Comparison of ENCODE assay signal across 11 mouse cellular contexts in the genomic region with DNA sequence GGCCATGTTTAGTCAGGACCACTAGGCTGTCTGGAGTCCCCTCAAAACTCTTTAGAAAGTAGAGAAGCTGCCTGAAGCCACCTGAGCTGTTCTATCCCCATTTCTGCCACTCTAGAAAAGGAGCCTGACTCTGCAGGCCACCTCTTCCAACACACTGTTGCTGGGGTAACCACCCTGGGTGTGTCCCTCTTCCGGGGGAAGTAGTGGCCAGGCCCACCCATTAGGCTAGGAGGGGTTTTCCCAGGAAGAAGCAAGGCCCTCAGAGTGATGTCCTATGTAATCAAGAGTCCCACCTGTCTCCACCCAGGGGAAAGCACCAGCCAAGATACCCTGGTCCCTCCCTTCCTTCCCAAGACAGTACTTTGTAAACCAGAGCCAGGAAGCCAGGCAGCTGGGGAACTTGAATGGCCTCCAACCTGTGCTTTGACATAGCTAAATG. TPM values are rescaled to one million over a fixed set of nuclear protein-coding genes. Genes with fewer than 3 reads are reported as not detected.
DNase-seq lines count a peak whose midpoint lies in the region; ATAC-seq and TF ChIP-seq lines count a peak whose summit lies in the region.
"Had no signal": no experiment of that assay in that cellular context is flagged by ENCODE, and none has a peak within 500 bp of the region (broad histone marks: within the 10 kb centered on the region; RNA-seq: fewer than 3 reads in every experiment).

No protein-coding gene starts in this region.

- no peak for ATAC-seq in limb, embryonic 12.5 days (ENCODE audit: insufficient number of reproducible peaks, insufficient read depth, low FRiP score, low TSS enrichment, low read depth)
- ATAC-seq in erythroid progenitor cell, adult 5-6 weeks (replicated peaks; ENCODE audit: low FRiP score, poor library complexity, severe bottlenecking), result peak; percentile 81
- ATAC-seq in hindbrain, postnatal 0 days, result no peak

- no peak overlapping the region for H3K4me3 ChIP-seq in limb, embryonic 12.5 days (replicated peaks)
- H3K4me3 ChIP-seq in limb, embryonic 10.5 days, result no peak overlapping the region
- H3K4me3 ChIP-seq in hindbrain, postnatal 0 days (ENCODE audit: low read length), result no peak overlapping the region
- H3K4me3 ChIP-seq: midbrain, embryonic 12.5 days had no signal

- no peak overlapping the region for H3K4me2 ChIP-seq in limb, embryonic 12.5 days
- H3K4me2 ChIP-seq in hindbrain, postnatal 0 days (ENCODE audit: low read depth, low read length), result no peak overlapping the region
- H3K4me2 ChIP-seq: midbrain, embryonic 12.5 days had no signal

- 86% methylated on average over 1 of the region's 1 CpGs for WGBS in limb, embryonic 12.5 days
- 80% methylated on average over 1 of the region's 1 CpGs for WGBS in limb, embryonic 10.5 days
- 58% methylated on average over 1 of the region's 1 CpGs for WGBS in hindbrain, postnatal 0 days

- peaks cover 3% of the 10 kb centered on the region for H3K4me1 ChIP-seq in limb, embryonic 12.5 days (replicated peaks)
- peaks cover 8% of the 10 kb centered on the region for H3K4me1 ChIP-seq in limb, embryonic 10.5 days
- no peaks in the 10 kb centered on the region for H3K4me1 ChIP-seq in hindbrain, postnatal 0 days (ENCODE audit: insufficient read depth, low read length)
- H3K4me1 ChIP-seq: midbrain, embryonic 12.5 days had no signal

- no peak for DNase-seq in limb, embryonic 10.5 days (ENCODE audit: low spot score)
- DNase-seq in liver, result peak; percentile 72
- DNase-seq in natural killer cell, adult 2 months (ENCODE audit: low spot score in 2 of 2), result peak; percentile 29 to 45
- DNase-seq in ovary, adult 18-20 months (ENCODE audit: low spot score), result no peak
- no peak for DNase-seq in layer of hippocampus, adult 9-10 months (ENCODE audit: low spot score)
- DNase-seq in hindbrain, postnatal 0 days (ENCODE audit: low spot score), result no peak
- DNase-seq: kidney, postnatal 10 days; right cerebral cortex, adult 18-20 months had no signal

- no peak for TF ChIP-seq CTCF in hindbrain, postnatal 0 days (IDR thresholded peaks at IDR 0.05; ENCODE audit: low read depth)

- no peak overlapping the region for H3K9ac ChIP-seq in limb, embryonic 12.5 days (replicated peaks)
- H3K9ac ChIP-seq in hindbrain, postnatal 0 days (replicated peaks; ENCODE audit: low read length), result no peak overlapping the region
- H3K9ac ChIP-seq: midbrain, embryonic 12.5 days had no signal

- no peaks in the 10 kb centered on the region for H3K27me3 ChIP-seq in limb, embryonic 12.5 days
- no peaks in the 10 kb centered on the region for H3K27me3 ChIP-seq in limb, embryonic 10.5 days (ENCODE audit: low read depth, poor library complexity, severe bottlenecking)
- no peaks in the 10 kb centered on the region for H3K27me3 ChIP-seq in hindbrain, postnatal 0 days (ENCODE audit: insufficient read depth, low read length)
- H3K27me3 ChIP-seq: midbrain, embryonic 12.5 days had no signal

- no peaks in the 10 kb centered on the region for H3K9me3 ChIP-seq in limb, embryonic 12.5 days
- H3K9me3 ChIP-seq in limb, embryonic 10.5 days (replicated peaks), result no peaks in the 10 kb centered on the region
- no peaks in the 10 kb centered on the region for H3K9me3 ChIP-seq in hindbrain, postnatal 0 days (ENCODE audit: low read length)
- H3K9me3 ChIP-seq: midbrain, embryonic 12.5 days had no signal

- 0 out of 2 replicates have a peak overlapping the region, but pooled peaks have one; percentile 50 for H3K27ac ChIP-seq in limb, embryonic 12.5 days
- H3K27ac ChIP-seq in limb, embryonic 10.5 days, result no peak overlapping the region
- H3K27ac ChIP-seq in hindbrain, postnatal 0 days, result no peak overlapping the region
- H3K27ac ChIP-seq: midbrain, embryonic 12.5 days had no signal

- H3K36me3 ChIP-seq in limb, embryonic 12.5 days, result no peaks in the 10 kb centered on the region
- no peaks in the 10 kb centered on the region for H3K36me3 ChIP-seq in limb, embryonic 10.5 days
- H3K36me3 ChIP-seq in hindbrain, postnatal 0 days (ENCODE audit: insufficient read depth, low read length), result no peaks in the 10 kb centered on the region
- H3K36me3 ChIP-seq: midbrain, embryonic 12.5 days had no signal

RNA-seq across cellular contexts. Expression of gene Klf11, which starts 17.3 kb away (rescaled TPM):
- 12.0 and 12.8 TPM in 2 replicates for polyA plus RNA-seq in limb, embryonic 12.5 days (2016; fragmentation: Nextera tagmentation; extraction: Ambion mirVana)
- 8.4 and 9.5 TPM in 2 replicates for polyA plus RNA-seq in limb, embryonic 10.5 days (2016; fragmentation: Nextera tagmentation; extraction: Ambion mirVana)
- total RNA-seq in erythroid progenitor cell, adult 5-6 weeks (2015; ENCODE audit: low replicate concordance), result 30.6 and 40.0 TPM in 2 replicates
- total RNA-seq in erythroid progenitor cell, adult 5-6 weeks (2017; ENCODE audit: low replicate concordance), result 46.6 and 52.6 TPM in 2 replicates
- 28.2 and 28.3 TPM in 2 replicates for total RNA-seq in hindbrain, postnatal 0 days (2014; rRNA removed)
- 18.0 and 20.4 TPM in 2 replicates for polyA plus RNA-seq in hindbrain, postnatal 0 days (2015; fragmentation: Nextera tagmentation; extraction: Ambion mirVana)

RNA-seq across cellular contexts. Expression of gene Cys1, which starts 47.8 kb away (rescaled TPM):
- polyA plus RNA-seq in limb, embryonic 12.5 days (2016; fragmentation: Nextera tagmentation; extraction: Ambion mirVana), result 1.3 and 2.6 TPM in 2 replicates
- polyA plus RNA-seq in limb, embryonic 10.5 days (2016; fragmentation: Nextera tagmentation; extraction: Ambion mirVana), result 0.21 TPM in 1 of 2 replicates, not detected in the other
- not detected in 2 replicates for total RNA-seq in erythroid progenitor cell, adult 5-6 weeks (2015; ENCODE audit: low replicate concordance)
- 0.39 TPM in 1 of 2 replicates, not detected in the other for total RNA-seq in erythroid progenitor cell, adult 5-6 weeks (2017; ENCODE audit: low replicate concordance)
- 3.9 and 5.5 TPM in 2 replicates for total RNA-seq in hindbrain, postnatal 0 days (2014; rRNA removed)
- polyA plus RNA-seq in hindbrain, postnatal 0 days (2015; fragmentation: Nextera tagmentation; extraction: Ambion mirVana), result 1.4 and 1.7 TPM in 2 replicates

Comparison
In these comparisons a context has a peak if more than half of its experiments do, and no peak if none do; other contexts are left out.
1. DNase-seq: peak in liver (single experiment) and natural killer cell, adult 2 months (2 of 2); none in limb, embryonic 10.5 days (single experiment), ovary, adult 18-20 months (single experiment), layer of hippocampus, adult 9-10 months (single experiment) and hindbrain, postnatal 0 days (single experiment).